Mouse (Mus musculus) CH12F3 (cell line): Measurements from ENCODE around the gene Arl6ip1.
"Not testable (repeated sequence)": the region's sequence is repeated elsewhere in the genome, so short reads cannot be mapped to it uniquely, and the experiment has no call there.

ENCODE experiments used
- in situ Hi-C: fragments of 300-500 bp; cut with MboI; formaldehyde crosslinking; loops from 2 replicates; pipeline ENCODE4 v1.14.3; 2020; ENCODE audit warnings: low sequenced_read_pairs

Arl6ip1 gene

GRCm38 (mm10) chr7:118129430-118130041 is at the start of gene Arl6ip1:
Gene Arl6ip1 (minus strand): TSS chr7:118129662.
- in situ Hi-C loops = no loop called here

GRCm38 (mm10) chr7:118175821-118176355 is 46.4 kb upstream of the Arl6ip1 start:
- in situ Hi-C loops = no loop called here

- in situ Hi-C loops = not testable (repeated sequence)
Measured at GRCm38 (mm10) chr7:118170125-118170524, 40.7 kb upstream of the Arl6ip1 start.

- in situ Hi-C loops = no loop called here
Measured at GRCm38 (mm10) chr7:118163006-118163405, 33.5 kb upstream of the Arl6ip1 start.

GRCm38 (mm10) chr7:118160121-118160520 is 30.7 kb upstream of the Arl6ip1 start:
- in situ Hi-C loops = no loop called here

- in situ Hi-C loops = no loop called here
Measured at GRCm38 (mm10) chr7:118156461-118156860, 27.0 kb upstream of the Arl6ip1 start.

GRCm38 (mm10) chr7:118154150-118154549 is 24.7 kb upstream of the Arl6ip1 start:
- in situ Hi-C loops = no loop called here

- in situ Hi-C loops = no loop called here
Measured at GRCm38 (mm10) chr7:118143602-118144001, 14.1 kb upstream of the Arl6ip1 start.

- in situ Hi-C loops = no loop called here
Measured at GRCm38 (mm10) chr7:118143123-118143522, 13.7 kb upstream of the Arl6ip1 start.

- in situ Hi-C loops = no loop called here
Measured at GRCm38 (mm10) chr7:118141271-118141670, 11.8 kb upstream of the Arl6ip1 start.

- in situ Hi-C loops = no loop called here
Measured at GRCm38 (mm10) chr7:118135128-118135527, 5.7 kb upstream of the Arl6ip1 start.

GRCm38 (mm10) chr7:118128925-118129429 is 485 bp downstream of the Arl6ip1 start:
- in situ Hi-C loops = no loop called here

- in situ Hi-C loops = no loop called here
Measured at GRCm38 (mm10) chr7:118126219-118126875, 3.1 kb downstream of the Arl6ip1 start.

GRCm38 (mm10) chr7:118125736-118126135 is 3.7 kb downstream of the Arl6ip1 start:
- in situ Hi-C loops = no loop called here

- in situ Hi-C loops = no loop called here
Measured at GRCm38 (mm10) chr7:118123512-118124411, 5.7 kb downstream of the Arl6ip1 start.

GRCm38 (mm10) chr7:118122235-118122634 is 7.2 kb downstream of the Arl6ip1 start:
- in situ Hi-C loops = no loop called here

- in situ Hi-C loops = no loop called here
Measured at GRCm38 (mm10) chr7:118120654-118121053, 8.8 kb downstream of the Arl6ip1 start.

- in situ Hi-C loops = no loop called here
Measured at GRCm38 (mm10) chr7:118119946-118120345, 9.5 kb downstream of the Arl6ip1 start.

- in situ Hi-C loops = no loop called here
Measured at GRCm38 (mm10) chr7:118119142-118119541, 10.3 kb downstream of the Arl6ip1 start.

GRCm38 (mm10) chr7:118118426-118118825 is 11.0 kb downstream of the Arl6ip1 start:
- in situ Hi-C loops = no loop called here
